Mouse (Mus musculus) G1E (cell line): ENCODE measurements around the gene Gm5767. TPM values are rescaled to one million over a fixed set of nuclear protein-coding genes. Genes with fewer than 3 reads are reported as not detected.
A peak's percentile ranks its signal among the peaks of the same experiment; 100 is the strongest.

ENCODE experiments used
- ATAC-seq: 2 replicates; pipeline ENCODE4 v1.8.0; 2016; ENCODE audit warnings: mild to moderate bottlenecking; ENCODE audit not compliant: insufficient number of reproducible peaks, poor library complexity, low FRiP score, severe bottlenecking; ENCODE audit errors: extremely low read depth
- DNase-seq: peaks from one replicate; pipeline ENCODE4 v3.0.0; 2012; ENCODE audit warnings: low spot score
- H3K27me3 ChIP-seq: 2 replicates; pipeline ENCODE4 v1.6.1; 2012; ENCODE audit warnings: mild to moderate bottlenecking, low read length, inconsistent platforms; ENCODE audit not compliant: insufficient read depth
- H3K36me3 ChIP-seq: replicated peaks from 2 replicates; pipeline ENCODE3; 2012; ENCODE audit warnings: mild to moderate bottlenecking, inconsistent platforms
- H3K4me1 ChIP-seq: 2 replicates; pipeline ENCODE4 v1.6.1; 2012; ENCODE audit warnings: low read depth, low read length, inconsistent platforms, mixed read lengths; ENCODE audit not compliant: insufficient read depth
- H3K4me3 ChIP-seq: 2 replicates; pipeline ENCODE4 v1.5.1; 2012; ENCODE audit warnings: low read depth, mild to moderate bottlenecking, inconsistent platforms, low read length, moderate library complexity, mixed read lengths
- H3K9me3 ChIP-seq: replicated peaks from 2 replicates; pipeline ENCODE4 v1.6.1; 2012; ENCODE audit warnings: inconsistent platforms
- CTCF ChIP-seq: IDR thresholded peaks from 2 replicates; pipeline ENCODE4 v1.5.1; 2012; ENCODE audit warnings: low read depth, low read length, inconsistent platforms, mixed read lengths
- GATA1 ChIP-seq: IDR thresholded peaks from 2 replicates; pipeline ENCODE4 v1.6.1; 2012; ENCODE audit warnings: borderline replicate concordance, low read length, inconsistent platforms, mixed read lengths
- GATA2 ChIP-seq: IDR thresholded peaks from 2 replicates; pipeline ENCODE4 v1.6.1; 2012; ENCODE audit warnings: low read depth, low read length, inconsistent platforms, borderline replicate concordance
- POLR2AphosphoS5 ChIP-seq: IDR thresholded peaks from 2 replicates; pipeline ENCODE4 v1.6.1; 2012; ENCODE audit warnings: low read depth, low read length, inconsistent platforms; ENCODE audit not compliant: insufficient replicate concordance
- TAL1 ChIP-seq: conservative IDR thresholded peaks from 2 replicates; pipeline ENCODE4 v1.6.1; 2012; ENCODE audit warnings: low read depth, low read length, inconsistent platforms, mixed read lengths
- polyA plus RNA-seq: library from polyadenylated mRNA; stranded (reverse); fragments of >175 nt; gene quantifications from 2 replicates; pipeline ENCODE4 v1.2.3, GENCODE M21; 2012
- total RNA-seq, 2 experiments: library from RNA; stranded (forward) in 1 of 2; stranded (reverse) in 1 of 2; fragments of 200-1000 nt in 1 of 2; fragments of >200 nt in 1 of 2; fragmentation: Nextera tagmentation in 1 of 2; gene quantifications; 2 replicates each; pipeline ENCODE4 v1.2.3; 2014 to 2017

The Gm5767 gene
- total and polyA plus RNA-seq, 3 experiments: not detected

DNA sequence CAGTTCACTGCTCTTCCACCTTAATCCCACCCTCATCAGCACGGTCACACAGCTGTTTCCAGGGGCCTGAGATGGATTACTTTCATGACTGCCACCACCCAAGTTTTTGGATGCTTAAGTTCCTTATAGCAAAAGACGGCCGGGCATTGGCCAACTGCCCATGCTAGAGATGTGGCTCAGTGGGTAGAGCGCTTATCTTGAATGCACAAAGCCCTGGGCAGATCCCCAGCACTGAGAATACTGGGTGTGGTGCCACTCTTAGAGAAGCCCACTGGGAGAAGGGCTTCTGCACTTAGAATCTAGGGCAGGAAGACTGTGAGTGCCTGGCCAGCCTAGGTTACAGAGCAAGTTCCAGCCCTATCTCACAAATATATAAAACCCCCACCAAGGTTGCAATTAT, 1.9 kb upstream of the Gm5767 start:
- Histone ChIP-seq H3K4me1 (peaks cover 36% of the 10 kb centered on the region), H3K36me3 (peaks cover 4% of the 10 kb centered on the region), H3K4me3 (no peak overlapping the region), H3K9me3 (no peaks in the 10 kb centered on the region), H3K27me3 (peaks cover 6% of the 10 kb centered on the region; the same call in 1 of the 2 replicates)
- DNase-seq: no peak
- TF ChIP-seq TAL1 (no peak), POLR2AphosphoS5 (no peak), CTCF (no peak), GATA1 (no peak), GATA2 (no peak)
- ATAC-seq: no peak

DNA sequence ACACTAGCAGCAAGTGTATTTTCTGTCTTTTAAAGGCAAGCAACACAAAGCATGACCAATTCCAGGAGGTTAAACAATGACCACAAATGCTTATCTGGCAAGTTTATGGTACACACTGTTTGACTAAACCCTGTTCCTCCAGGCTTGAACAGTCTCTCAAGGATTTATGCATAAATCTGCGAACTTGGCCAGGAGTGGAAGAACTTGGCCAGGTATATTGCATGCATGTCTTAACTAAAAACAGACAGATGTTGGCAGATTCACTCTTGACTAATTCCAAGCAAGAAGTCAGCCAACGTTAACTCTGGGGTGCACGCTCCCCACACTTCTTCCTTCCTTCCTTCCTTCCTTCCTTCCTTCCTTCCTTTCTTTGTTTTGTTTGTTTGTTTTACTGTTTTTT, 790 bp upstream of the Gm5767 start:
- Histone ChIP-seq H3K36me3 (peaks cover 16% of the 10 kb centered on the region), H3K4me1 (peaks cover 27% of the 10 kb centered on the region), H3K27me3 (peaks cover 3% of the 10 kb centered on the region; the same call in 1 of the 2 replicates), H3K4me3 (no peak overlapping the region), H3K9me3 (no peaks in the 10 kb centered on the region)
- ATAC-seq (no peak), DNase-seq (no peak)
- TF ChIP-seq POLR2AphosphoS5: no peak
- no peak for TF ChIP-seq GATA2
- no peak for TF ChIP-seq CTCF
- TF ChIP-seq GATA1: no peak
- TF ChIP-seq TAL1: no peak

DNA sequence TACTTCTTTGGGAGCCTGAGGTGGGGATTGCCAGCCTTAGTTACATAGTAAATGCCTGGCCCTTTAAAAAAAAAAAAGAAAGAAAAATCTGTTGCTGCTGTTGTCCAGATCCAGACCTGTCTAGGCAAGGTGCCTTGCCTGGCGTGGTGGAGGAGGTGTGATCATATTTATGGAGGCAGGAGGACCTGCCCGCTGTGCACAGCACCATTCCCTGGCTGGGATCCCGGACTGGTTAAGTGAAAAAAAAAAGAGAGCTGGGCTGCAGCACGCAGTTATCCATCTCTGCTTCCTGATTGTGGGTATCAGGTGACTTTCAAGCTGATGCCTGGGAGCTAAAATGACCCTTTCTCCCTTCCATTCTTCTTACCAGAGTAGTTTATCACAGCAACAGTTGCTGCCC, 4.5 kb downstream of the Gm5767 start:
- TF ChIP-seq GATA1 (no peak), TAL1 (no peak), POLR2AphosphoS5 (no peak), CTCF (no peak), GATA2 (no peak)
- Histone ChIP-seq H3K9me3 (no peaks in the 10 kb centered on the region), H3K27me3 (no peaks in the 10 kb centered on the region), H3K36me3 (peaks cover 67% of the 10 kb centered on the region), H3K4me3 (no peak overlapping the region), H3K4me1 (peaks cover 39% of the 10 kb centered on the region)
- DNase-seq (no peak), ATAC-seq (no peak)

GRCm38 (mm10) chr16:8686121-8686870, 5.7 kb downstream of the Gm5767 start:
- peaks cover 79% of the 10 kb centered on the region for H3K36me3 ChIP-seq
- H3K9me3 ChIP-seq: no peaks in the 10 kb centered on the region
- no peaks in the 10 kb centered on the region for H3K27me3 ChIP-seq
- H3K4me1 ChIP-seq: peaks cover 41% of the 10 kb centered on the region
- TF ChIP-seq CTCF: peak; percentile 95
- no peak for TF ChIP-seq POLR2AphosphoS5
- peak overlapping the region; percentile 65; the same call in 1 of the 2 replicates for H3K4me3 ChIP-seq
- peak; percentile 57 for DNase-seq
- peak; percentile 43; the same call in 1 of the 2 replicates for ATAC-seq

- TF ChIP-seq GATA1 (no peak), TAL1 (peak; percentile 23; the same call in 1 of the 2 replicates), POLR2AphosphoS5 (peak; percentile 79)
- ATAC-seq (peak; percentile 79), DNase-seq (no peak)
- Histone ChIP-seq H3K9me3 (no peaks in the 10 kb centered on the region), H3K4me3 (peak overlapping the region; percentile 65; the same call in 1 of the 2 replicates), H3K36me3 (peaks cover 86% of the 10 kb centered on the region), H3K27me3 (no peaks in the 10 kb centered on the region), H3K4me1 (peaks cover 41% of the 10 kb centered on the region)
Measured at GRCm38 (mm10) chr16:8686871-8687535, 6.4 kb downstream of the Gm5767 start.

GRCm38 (mm10) chr16:8687559-8688112, 7.1 kb downstream of the Gm5767 start:
- no peaks in the 10 kb centered on the region for H3K27me3 ChIP-seq
- peaks cover 41% of the 10 kb centered on the region for H3K4me1 ChIP-seq
- no peaks in the 10 kb centered on the region for H3K9me3 ChIP-seq
- peaks cover 92% of the 10 kb centered on the region for H3K36me3 ChIP-seq
- DNase-seq: no peak
- TF ChIP-seq GATA1 (no peak), POLR2AphosphoS5 (no peak), TAL1 (no peak), CTCF (no peak), GATA2 (no peak)
- ATAC-seq: no peak
- H3K4me3 ChIP-seq: no peak overlapping the region; the same call in 1 of the 2 replicates
